Mouse (Mus musculus) cortical plate, adult 2 months (tissue): ENCODE measurements at regions not wholly inside any gene's neighbourhood (a gene's known extent, or its start where the extent isn't known, plus 50 kb on each side); places are given as distances from the start of the nearest gene placed in this dataset.

ENCODE experiments used
- CTCF ChIP-seq: fragments of 200-500 bp; IDR thresholded peaks from 2 replicates; pipeline ENCODE4 v1.5.1; 2011; ENCODE audit warnings: mild to moderate bottlenecking, control low read depth, low read length; ENCODE audit not compliant: insufficient read depth; ENCODE audit errors: extremely low read depth
- POLR2A ChIP-seq: fragments of 200-500 bp; IDR thresholded peaks from 2 replicates; pipeline ENCODE4 v1.6.1; 2011; ENCODE audit warnings: mild to moderate bottlenecking, low read length, control low read depth; ENCODE audit not compliant: insufficient read depth; ENCODE audit errors: extremely low read depth

DNA sequence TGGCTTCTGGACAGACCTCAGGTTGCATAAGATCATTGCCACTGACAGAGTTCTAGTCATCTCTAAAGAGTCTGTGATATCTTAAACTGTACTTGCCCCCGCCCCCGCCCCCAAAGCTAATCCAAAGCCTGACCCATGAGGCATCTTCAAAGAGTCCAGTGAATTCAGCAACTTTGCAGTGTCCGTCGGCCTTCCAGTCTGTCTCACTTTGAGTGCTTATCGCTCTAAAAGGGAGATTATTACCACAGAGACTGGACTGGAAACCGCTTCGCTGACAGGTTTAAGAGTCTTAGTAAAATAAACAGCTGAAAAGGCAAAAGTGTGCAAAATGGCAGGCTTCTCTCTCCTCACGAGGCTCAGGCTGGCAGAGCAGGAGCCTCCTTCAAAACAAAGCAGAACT is 197.5 kb upstream of the Ankrd55 start:
- TF ChIP-seq CTCF (no peak), POLR2A (no peak)
